Mouse (Mus musculus): ENCODE results near the gene Pon1. TPM values are rescaled to one million over a fixed set of nuclear protein-coding genes. Genes with fewer than 3 reads are reported as not detected.

Pon1 gene
- polyA plus RNA-seq, 1 experiment, result not detected

- H3K79me2 ChIP-seq (ENCODE audit: control insufficient read depth, insufficient read depth), result no peaks in the 10 kb centered on the region
- no peaks in the 10 kb centered on the region for H3K36me3 ChIP-seq (ENCODE audit: control insufficient read depth, insufficient read depth)
- H3K79me3 ChIP-seq (ENCODE audit: low read depth), result no peaks in the 10 kb centered on the region
- TF ChIP-seq CEBPB (IDR thresholded peaks at IDR 0.05; ENCODE audit: low read depth), result no peak
- no peak for TF ChIP-seq MYOD1 (IDR thresholded peaks at IDR 0.05; ENCODE audit: control insufficient read depth, insufficient read length, low read depth)
- no peak for TF ChIP-seq USF1 (IDR thresholded peaks at IDR 0.05; ENCODE audit: low read depth)
- no peak for TF ChIP-seq MYOG (IDR thresholded peaks at IDR 0.05; ENCODE audit: control insufficient read depth, extremely low read depth, insufficient read length)
- no peaks in the 10 kb centered on the region for H3K27me3 ChIP-seq (ENCODE audit: control insufficient read depth, insufficient read depth, insufficient read length)
- no peak overlapping the region for H3K4me3 ChIP-seq (ENCODE audit: insufficient read depth, poor library complexity, severe bottlenecking)
- H3ac ChIP-seq (ENCODE audit: control insufficient read depth, insufficient read length, low read depth), result no peak overlapping the region
These were observed 43.8 kb downstream of the Pon1 start for GRCm38 (mm10) chr6:5149941-5150340.

GRCm38 (mm10) chr6:5147488-5148142 lies 46.1 kb downstream of the Pon1 start:
- no peaks in the 10 kb centered on the region for H3K79me2 ChIP-seq (ENCODE audit: control insufficient read depth, insufficient read depth)
- no peaks in the 10 kb centered on the region for H3K36me3 ChIP-seq (ENCODE audit: control insufficient read depth, insufficient read depth)
- H3ac ChIP-seq (ENCODE audit: control insufficient read depth, insufficient read length, low read depth), result no peak overlapping the region
- no peak overlapping the region for H3K4me3 ChIP-seq (ENCODE audit: insufficient read depth, poor library complexity, severe bottlenecking)
- TF ChIP-seq MAX (IDR thresholded peaks at IDR 0.05) (no peak), CEBPB (IDR thresholded peaks at IDR 0.05; ENCODE audit: low read depth) (no peak), USF1 (IDR thresholded peaks at IDR 0.05; ENCODE audit: low read depth) (no peak), MYOG (IDR thresholded peaks at IDR 0.05; ENCODE audit: control insufficient read depth, extremely low read depth, insufficient read length) (no peak), CTCF (IDR thresholded peaks at IDR 0.05; ENCODE audit: control insufficient read depth, insufficient read depth, insufficient read length) (no peak), MYOD1 (IDR thresholded peaks at IDR 0.05; ENCODE audit: control insufficient read depth, insufficient read length, low read depth) (no peak), FOSL1 (IDR thresholded peaks at IDR 0.05; ENCODE audit: insufficient read depth, low read length, poor library complexity, severe bottlenecking) (no peak)
- H3K79me3 ChIP-seq (ENCODE audit: low read depth), result no peaks in the 10 kb centered on the region
- no peaks in the 10 kb centered on the region for H3K27me3 ChIP-seq (ENCODE audit: control insufficient read depth, insufficient read depth, insufficient read length)

- no peak for TF ChIP-seq MAX (IDR thresholded peaks at IDR 0.05)
- no peak for TF ChIP-seq MYOD1 (IDR thresholded peaks at IDR 0.05; ENCODE audit: control insufficient read depth, insufficient read length, low read depth)
- TF ChIP-seq MYOG (IDR thresholded peaks at IDR 0.05; ENCODE audit: control insufficient read depth, extremely low read depth, insufficient read length), result no peak
- TF ChIP-seq FOSL1 (IDR thresholded peaks at IDR 0.05; ENCODE audit: insufficient read depth, low read length, poor library complexity, severe bottlenecking), result no peak
- no peak for TF ChIP-seq CEBPB (IDR thresholded peaks at IDR 0.05; ENCODE audit: low read depth)
- TF ChIP-seq CTCF (IDR thresholded peaks at IDR 0.05; ENCODE audit: control insufficient read depth, insufficient read depth, insufficient read length), result no peak
- TF ChIP-seq USF1 (IDR thresholded peaks at IDR 0.05; ENCODE audit: low read depth), result no peak
- Histone ChIP-seq H3ac (ENCODE audit: control insufficient read depth, insufficient read length, low read depth) (no peak overlapping the region), H3K27me3 (ENCODE audit: control insufficient read depth, insufficient read depth, insufficient read length) (no peaks in the 10 kb centered on the region), H3K36me3 (ENCODE audit: control insufficient read depth, insufficient read depth) (no peaks in the 10 kb centered on the region), H3K4me3 (ENCODE audit: insufficient read depth, poor library complexity, severe bottlenecking) (no peak overlapping the region), H3K79me3 (ENCODE audit: low read depth) (no peaks in the 10 kb centered on the region), H3K79me2 (ENCODE audit: control insufficient read depth, insufficient read depth) (no peaks in the 10 kb centered on the region)
These were observed 54.1 kb downstream of the Pon1 start for GRCm38 (mm10) chr6:5139666-5140065.

GRCm38 (mm10) chr6:5138875-5139631 lies 54.7 kb downstream of the Pon1 start:
- Histone ChIP-seq H3K79me3 (ENCODE audit: low read depth) (no peaks in the 10 kb centered on the region), H3K79me2 (ENCODE audit: control insufficient read depth, insufficient read depth) (no peaks in the 10 kb centered on the region), H3K36me3 (ENCODE audit: control insufficient read depth, insufficient read depth) (no peaks in the 10 kb centered on the region), H3K4me3 (ENCODE audit: insufficient read depth, poor library complexity, severe bottlenecking) (no peak overlapping the region), H3K27me3 (ENCODE audit: control insufficient read depth, insufficient read depth, insufficient read length) (no peaks in the 10 kb centered on the region), H3ac (ENCODE audit: control insufficient read depth, insufficient read length, low read depth) (no peak overlapping the region)
- TF ChIP-seq FOSL1 (IDR thresholded peaks at IDR 0.05; ENCODE audit: insufficient read depth, low read length, poor library complexity, severe bottlenecking) (no peak), MYOD1 (IDR thresholded peaks at IDR 0.05; ENCODE audit: control insufficient read depth, insufficient read length, low read depth) (no peak), CTCF (IDR thresholded peaks at IDR 0.05; ENCODE audit: control insufficient read depth, insufficient read depth, insufficient read length) (no peak), USF1 (IDR thresholded peaks at IDR 0.05; ENCODE audit: low read depth) (no peak), CEBPB (IDR thresholded peaks at IDR 0.05; ENCODE audit: low read depth) (no peak), MAX (IDR thresholded peaks at IDR 0.05) (no peak), MYOG (IDR thresholded peaks at IDR 0.05; ENCODE audit: control insufficient read depth, extremely low read depth, insufficient read length) (no peak)

GRCm38 (mm10) chr6:5136046-5136445 lies 57.7 kb downstream of the Pon1 start:
- no peaks in the 10 kb centered on the region for H3K36me3 ChIP-seq (ENCODE audit: control insufficient read depth, insufficient read depth)
- no peaks in the 10 kb centered on the region for H3K79me3 ChIP-seq (ENCODE audit: low read depth)
- no peaks in the 10 kb centered on the region for H3K27me3 ChIP-seq (ENCODE audit: control insufficient read depth, insufficient read depth, insufficient read length)
- no peak overlapping the region for H3ac ChIP-seq (ENCODE audit: control insufficient read depth, insufficient read length, low read depth)
- no peaks in the 10 kb centered on the region for H3K79me2 ChIP-seq (ENCODE audit: control insufficient read depth, insufficient read depth)
- TF ChIP-seq USF1 (IDR thresholded peaks at IDR 0.05; ENCODE audit: low read depth), result no peak
- no peak for TF ChIP-seq FOSL1 (IDR thresholded peaks at IDR 0.05; ENCODE audit: insufficient read depth, low read length, poor library complexity, severe bottlenecking)
- TF ChIP-seq MYOG (IDR thresholded peaks at IDR 0.05; ENCODE audit: control insufficient read depth, extremely low read depth, insufficient read length), result no peak
- TF ChIP-seq MYOD1 (IDR thresholded peaks at IDR 0.05; ENCODE audit: control insufficient read depth, insufficient read length, low read depth), result no peak
- no peak for TF ChIP-seq CEBPB (IDR thresholded peaks at IDR 0.05; ENCODE audit: low read depth)
- no peak for TF ChIP-seq MAX (IDR thresholded peaks at IDR 0.05)
- TF ChIP-seq CTCF (IDR thresholded peaks at IDR 0.05; ENCODE audit: control insufficient read depth, insufficient read depth, insufficient read length), result no peak
- H3K4me3 ChIP-seq (ENCODE audit: insufficient read depth, poor library complexity, severe bottlenecking), result no peak overlapping the region
